Mouse (Mus musculus) testis, adult 2 months (tissue): ENCODE data around the gene Gm20388.

ENCODE experiments used
- CTCF ChIP-seq: fragments of 200-500 bp; IDR thresholded peaks from 2 replicates; pipeline ENCODE4 v1.5.1; 2012; ENCODE audit warnings: low read depth, mild to moderate bottlenecking, inconsistent platforms, low read length, moderate library complexity; ENCODE audit not compliant: control insufficient read depth, insufficient read depth, insufficient replicate concordance
- POLR2A ChIP-seq: fragments of 200-500 bp; IDR thresholded peaks from 2 replicates; pipeline ENCODE4 v1.6.1; 2012; ENCODE audit warnings: low read depth, mild to moderate bottlenecking, inconsistent platforms, low read length, moderate library complexity; ENCODE audit not compliant: control insufficient read depth

DNA sequence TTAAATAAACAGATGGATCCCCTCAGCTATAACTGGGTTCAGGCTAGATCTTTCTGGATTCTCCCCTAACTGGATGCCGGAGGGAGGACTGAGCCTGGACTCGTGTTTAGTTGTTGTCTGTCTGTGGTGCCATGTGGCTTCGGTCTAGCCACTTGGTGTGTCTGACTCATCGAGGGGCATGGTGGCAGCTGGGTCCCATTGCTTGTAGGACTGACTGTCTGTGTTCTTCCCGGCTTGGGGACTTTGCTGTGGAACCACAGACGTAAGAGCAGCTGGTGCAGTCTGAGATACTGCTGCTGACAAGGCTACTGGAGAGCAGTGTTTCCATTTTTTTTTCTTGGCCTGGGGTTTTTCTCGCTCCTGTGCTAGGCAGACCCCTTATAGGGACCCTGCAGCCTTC lies 613.0 kb downstream of the Gm20388 start:
- TF ChIP-seq POLR2A = no peak
- TF ChIP-seq CTCF = no peak
